Mouse (Mus musculus): ENCODE measurements around the gene Tcte3.
A peak's percentile ranks its signal among the peaks of the same experiment; 100 is the strongest.
"Not testable (repeated sequence)": the region's sequence is repeated elsewhere in the genome, so short reads cannot be mapped to it uniquely, and the experiment has no call there.

The Tcte3 gene

GRCm38 (mm10) chr17:15041175-15041729, at the start of gene Tcte3, which contains the start of the genes Ermard and Gm3448:
Tcte3 (minus strand) TSS chr17:15041488.
Ermard (plus strand) TSS chr17:15041208.
Gm3448 (minus strand) TSS chr17:15041537.
- DNase-seq, result peak; percentile 39 to 47

GRCm38 (mm10) chr17:15088591-15089001, 47.3 kb upstream of the Tcte3 start:
- DNase-seq, result peak in 1 of 2 experiments; percentile 18

- DNase-seq, result no peak
Measured at GRCm38 (mm10) chr17:15088166-15088565, 46.9 kb upstream of the Tcte3 start.

GRCm38 (mm10) chr17:15085006-15085405, 43.7 kb upstream of the Tcte3 start:
- no peak for DNase-seq

- no peak for DNase-seq
Measured at GRCm38 (mm10) chr17:15084226-15084848, 43.0 kb upstream of the Tcte3 start.

- no peak for DNase-seq
Measured at GRCm38 (mm10) chr17:15077536-15077935, 36.2 kb upstream of the Tcte3 start.

- DNase-seq, result no peak
Measured at GRCm38 (mm10) chr17:15075033-15075432, 33.7 kb upstream of the Tcte3 start.

- DNase-seq, result no peak
Measured at GRCm38 (mm10) chr17:15072211-15072610, 30.9 kb upstream of the Tcte3 start.

GRCm38 (mm10) chr17:15069124-15069523, 27.8 kb upstream of the Tcte3 start:
- DNase-seq, result no peak

- DNase-seq, result no peak
Measured at GRCm38 (mm10) chr17:15068040-15068792, 26.9 kb upstream of the Tcte3 start.

- no peak for DNase-seq
Measured at GRCm38 (mm10) chr17:15066911-15067310, 25.6 kb upstream of the Tcte3 start.

GRCm38 (mm10) chr17:15066066-15066465, 24.8 kb upstream of the Tcte3 start:
- DNase-seq, result no peak

- DNase-seq, result peak; percentile 46 to 68
Measured at GRCm38 (mm10) chr17:15065391-15066024, 24.2 kb upstream of the Tcte3 start.

GRCm38 (mm10) chr17:15060356-15060755, 19.1 kb upstream of the Tcte3 start:
- no peak for DNase-seq

- DNase-seq, result no peak
Measured at GRCm38 (mm10) chr17:15059646-15060045, 18.4 kb upstream of the Tcte3 start.

- no peak for DNase-seq
Measured at GRCm38 (mm10) chr17:15058161-15058591, 16.9 kb upstream of the Tcte3 start.

GRCm38 (mm10) chr17:15055925-15056324, 14.6 kb upstream of the Tcte3 start:
- no peak for DNase-seq

- not testable (repeated sequence) for DNase-seq
Measured at GRCm38 (mm10) chr17:15053829-15054200, 12.5 kb upstream of the Tcte3 start.

GRCm38 (mm10) chr17:15053183-15053828, 12.0 kb upstream of the Tcte3 start:
- not testable (repeated sequence) for DNase-seq

- not testable (repeated sequence) for DNase-seq
Measured at GRCm38 (mm10) chr17:15052766-15053165, 11.5 kb upstream of the Tcte3 start.

- not testable (repeated sequence) for DNase-seq
Measured at GRCm38 (mm10) chr17:15050338-15050737, 9.1 kb upstream of the Tcte3 start.

- DNase-seq, result not testable (repeated sequence)
Measured at GRCm38 (mm10) chr17:15040455-15040854, 833 bp downstream of the Tcte3 start.

GRCm38 (mm10) chr17:15031414-15031813, 9.9 kb downstream of the Tcte3 start:
- DNase-seq, result not testable (repeated sequence)

All from cerebellum, postnatal 36 days (tissue).